Mouse (Mus musculus) olfactory bulb, adult 2 months (tissue): ENCODE data around the gene Itgb5. TPM values are rescaled to one million over a fixed set of nuclear protein-coding genes. Genes with fewer than 3 reads are reported as not detected.

Experiments used
- H3K27ac ChIP-seq: fragments of 200-500 bp; 2 replicates; pipeline ENCODE4 v1.5.1; 2012; ENCODE audit warnings: low read depth, low read length; ENCODE audit not compliant: insufficient read depth
- H3K4me1 ChIP-seq: fragments of 200-500 bp; 2 replicates; pipeline ENCODE4 v1.6.1; 2012; ENCODE audit warnings: low read length; ENCODE audit not compliant: control insufficient read depth, insufficient read depth
- H3K4me3 ChIP-seq: fragments of 200-500 bp; 2 replicates; pipeline ENCODE4 v1.5.1; 2012; ENCODE audit warnings: mild to moderate bottlenecking, low read depth, low read length, moderate library complexity; ENCODE audit not compliant: insufficient read depth
- CTCF ChIP-seq: fragments of 200-500 bp; IDR thresholded peaks from 2 replicates; pipeline ENCODE4 v1.5.1; 2012; ENCODE audit warnings: low read depth, mild to moderate bottlenecking, low read length, moderate library complexity; ENCODE audit not compliant: insufficient read depth
- POLR2A ChIP-seq: fragments of 200-500 bp; IDR thresholded peaks from 2 replicates; pipeline ENCODE4 v1.6.1; 2012; ENCODE audit warnings: mild to moderate bottlenecking, low read depth, low read length, moderate library complexity; ENCODE audit not compliant: insufficient read depth
- WGBS: fragments of 180-500 bp; shearing (Covaris S2); methylation state at CpG from one replicate; pipeline ENCODE4 v1.1.7; 2018; 5-methylcytosine and 5-hydroxymethylcytosine counted together
- polyA plus RNA-seq: library from polyadenylated mRNA; stranded (reverse); fragments of >200 nt; gene quantifications from 2 replicates; pipeline ENCODE4 v1.2.4, GENCODE M21; 2012; ENCODE audit warnings: low replicate concordance; ENCODE audit not compliant: missing spikeins, insufficient read depth, insufficient read length

Gene Itgb5
- polyA plus RNA-seq, 1 experiment = not detected

DNA sequence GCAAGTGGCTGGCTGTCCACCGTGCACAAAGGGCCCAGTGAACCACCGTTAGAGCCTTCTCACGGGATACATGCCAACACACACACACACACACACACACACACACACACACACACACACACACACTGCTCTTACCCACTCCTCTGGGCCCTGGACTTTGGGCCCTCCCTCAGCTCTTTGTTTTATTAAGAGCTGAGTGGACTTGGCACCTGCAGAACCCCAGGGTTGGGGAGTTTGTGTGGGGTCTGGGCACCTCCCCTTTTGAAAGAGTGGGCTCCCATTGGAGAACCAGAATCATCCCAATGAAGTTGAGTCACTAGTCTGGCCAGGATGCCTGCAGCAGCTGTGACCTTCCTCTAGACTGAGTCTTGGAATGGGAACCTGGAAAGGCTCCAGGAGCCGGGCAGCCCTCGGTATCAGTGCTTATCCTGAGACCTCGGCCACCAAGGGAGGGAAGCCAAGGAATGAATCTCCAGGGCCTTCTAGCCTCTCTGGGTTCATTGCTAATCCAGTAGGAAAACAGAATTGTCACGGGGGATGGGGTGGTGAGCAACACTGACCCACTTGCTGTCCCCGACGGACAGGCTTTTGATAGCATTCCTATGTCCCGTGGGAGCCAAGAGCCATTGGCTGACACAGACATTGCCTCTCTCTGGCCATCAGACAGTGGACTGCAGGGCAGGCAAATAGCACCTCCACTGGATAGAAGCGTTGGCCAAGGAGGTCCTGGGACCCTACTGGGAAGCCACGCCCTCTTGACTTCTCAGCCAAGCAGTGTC is 87.2 kb downstream of the Itgb5 start:
- 50% methylated on average over 12 of the region's 12 CpGs for WGBS

DNA sequence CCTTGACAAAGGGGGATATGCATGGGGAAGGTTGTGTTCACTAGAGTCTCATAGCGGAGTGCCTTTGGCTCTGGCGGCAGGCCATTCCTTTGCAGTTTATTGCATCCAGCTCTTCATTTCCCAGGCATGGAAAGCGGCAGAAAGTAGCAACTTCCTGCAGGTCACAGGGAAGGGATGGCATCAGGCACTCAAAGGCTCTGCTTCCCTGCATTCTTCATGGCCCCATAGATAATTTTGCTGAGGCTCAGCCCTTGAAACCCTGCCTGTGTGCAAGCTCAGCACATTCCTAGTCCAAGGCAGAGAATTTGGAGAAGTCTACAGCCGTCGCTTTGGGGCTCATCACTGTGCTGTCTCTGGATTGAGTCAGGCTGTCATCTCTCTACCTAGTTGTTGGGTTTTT is 87.9 kb downstream of the Itgb5 start:
- Histone ChIP-seq H3K4me3 (no peak overlapping the region), H3K4me1 (peaks cover 7% of the 10 kb centered on the region; the same call in 1 of the 2 replicates), H3K27ac (no peak overlapping the region)
- 78% methylated on average over 5 of the region's 5 CpGs for WGBS
- no peak for TF ChIP-seq CTCF
- TF ChIP-seq POLR2A = no peak

More for the DNA sequence above, 87.2 kb downstream of the Itgb5 start:
- Histone ChIP-seq H3K4me1 (0 out of 2 replicates have a peak, but pooled peaks cover 4% of the 10 kb centered on the region), H3K27ac (no peak overlapping the region), H3K4me3 (no peak overlapping the region)
- no peak for TF ChIP-seq POLR2A
- no peak for TF ChIP-seq CTCF

DNA sequence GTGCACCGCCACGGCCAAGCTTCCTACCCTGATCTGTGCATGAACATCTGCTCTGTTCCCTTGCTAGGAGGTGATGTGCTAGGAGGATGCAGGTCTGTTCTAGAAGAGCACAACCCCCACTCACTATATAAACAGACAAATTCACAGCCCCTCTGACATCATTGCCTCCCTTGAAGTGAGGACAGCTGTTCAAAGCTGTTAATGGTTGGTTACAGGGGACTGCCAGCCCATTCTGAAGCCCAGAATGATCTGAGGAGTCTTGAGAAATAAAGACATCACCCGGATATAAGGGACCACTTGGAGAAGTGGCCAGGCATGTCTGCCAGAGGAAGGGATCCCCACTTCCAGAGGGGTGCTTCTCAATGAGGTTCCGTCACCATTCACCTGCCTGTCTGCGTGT is 88.5 kb downstream of the Itgb5 start:
- no peak overlapping the region for H3K4me3 ChIP-seq
- TF ChIP-seq CTCF (no peak), POLR2A (no peak)
- 96% methylated on average over 5 of the region's 5 CpGs for WGBS
- H3K27ac ChIP-seq = no peak overlapping the region
- peaks cover 8% of the 10 kb centered on the region; the same call in 1 of the 2 replicates for H3K4me1 ChIP-seq

- Histone ChIP-seq H3K4me3 (no peak overlapping the region), H3K27ac (no peak overlapping the region), H3K4me1 (peaks cover 8% of the 10 kb centered on the region; the same call in 1 of the 2 replicates)
- TF ChIP-seq POLR2A (no peak), CTCF (no peak)
- WGBS = 91% methylated on average over 5 of the region's 5 CpGs
Measured at GRCm38 (mm10) chr16:33921514-33921913, 92.0 kb downstream of the Itgb5 start.

- WGBS = 62% methylated on average over 18 of the region's 18 CpGs
- no peak overlapping the region for H3K27ac ChIP-seq
- H3K4me3 ChIP-seq = no peak overlapping the region
- no peak for TF ChIP-seq POLR2A
- TF ChIP-seq CTCF = no peak
- H3K4me1 ChIP-seq = peaks cover 5% of the 10 kb centered on the region; the same call in 1 of the 2 replicates
Measured at GRCm38 (mm10) chr16:33922111-33923000, 92.9 kb downstream of the Itgb5 start.

DNA sequence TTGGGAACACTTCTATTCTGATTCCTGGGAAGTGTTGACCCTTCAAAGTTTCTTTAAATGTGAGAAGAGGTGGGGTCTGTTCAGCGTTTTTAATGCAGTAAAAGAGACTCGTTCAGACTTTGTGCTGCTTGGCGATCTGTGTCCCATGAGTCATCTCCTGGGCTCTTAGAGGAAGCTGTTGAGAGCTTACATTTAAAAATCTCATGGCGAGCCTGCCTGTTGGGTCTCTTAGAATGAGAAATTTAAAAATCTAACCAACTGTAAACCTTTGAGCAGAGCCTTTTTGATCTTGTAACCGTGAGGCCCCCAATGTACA is 93.5 kb downstream of the Itgb5 start:
- 43% methylated on average over 5 of the region's 5 CpGs for WGBS
- Histone ChIP-seq H3K4me3 (no peak overlapping the region), H3K27ac (no peak overlapping the region), H3K4me1 (peaks cover 4% of the 10 kb centered on the region; the same call in 1 of the 2 replicates)
- no peak for TF ChIP-seq POLR2A
- no peak for TF ChIP-seq CTCF

DNA sequence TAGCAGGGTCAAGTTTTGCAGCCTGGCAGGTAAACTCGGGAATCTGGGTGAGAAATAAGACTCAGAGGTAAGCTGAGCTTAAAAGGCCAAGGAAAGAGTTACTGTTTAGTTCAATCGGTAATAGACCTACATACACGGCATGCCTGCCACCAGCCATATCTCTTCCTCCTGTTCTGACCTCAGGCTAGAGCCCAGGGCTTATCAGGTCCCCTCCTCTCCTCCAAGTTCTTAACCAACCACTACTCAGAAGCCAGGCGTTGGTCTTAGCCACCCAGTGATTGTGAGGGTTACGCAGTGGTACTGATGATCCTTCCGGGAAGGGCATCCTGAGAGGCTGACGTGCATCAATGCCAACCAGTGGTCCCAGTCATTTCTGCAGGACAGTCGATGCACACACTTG is 94.3 kb downstream of the Itgb5 start:
- 95% methylated on average over 8 of the region's 8 CpGs for WGBS
- no peak overlapping the region for H3K27ac ChIP-seq

DNA sequence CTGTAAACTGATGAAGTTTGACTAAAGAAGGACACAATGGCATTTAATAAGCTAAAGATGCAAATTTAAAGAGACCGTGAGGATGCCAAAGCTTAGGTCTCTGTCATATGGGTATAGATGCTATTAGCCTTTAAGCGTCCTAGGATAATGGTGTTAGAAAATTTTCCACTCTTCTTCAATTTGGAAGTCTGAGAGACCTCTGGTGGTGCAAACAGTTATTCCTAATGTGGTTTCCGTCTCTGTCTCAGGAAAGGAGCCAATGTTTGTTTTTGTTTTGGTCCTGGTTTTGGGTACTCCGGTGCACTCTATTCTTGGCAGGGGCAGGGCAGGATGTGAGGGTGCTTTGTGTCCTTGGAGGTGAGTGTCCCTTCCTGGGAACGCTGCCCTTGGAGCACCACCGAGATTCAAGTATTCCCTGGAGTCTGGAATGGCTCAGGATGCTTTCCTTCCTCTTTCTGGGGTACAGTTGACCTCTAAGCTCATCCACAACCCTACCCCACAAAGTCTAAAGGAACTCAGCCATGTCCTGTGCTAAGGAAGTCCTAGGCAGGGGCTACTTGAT is 97.9 kb downstream of the Itgb5 start:
- Histone ChIP-seq H3K4me3 (no peak overlapping the region), H3K4me1 (peaks cover under 1% of the 10 kb centered on the region; the same call in 1 of the 2 replicates), H3K27ac (no peak overlapping the region)
- 59% methylated on average over 6 of the region's 6 CpGs for WGBS
- no peak for TF ChIP-seq CTCF
- TF ChIP-seq POLR2A = no peak

More for the DNA sequence above, 94.3 kb downstream of the Itgb5 start:
- no peak overlapping the region for H3K4me3 ChIP-seq
- H3K4me1 ChIP-seq = peaks cover 4% of the 10 kb centered on the region; the same call in 1 of the 2 replicates
- TF ChIP-seq CTCF (no peak), POLR2A (no peak)
